Mouse (Mus musculus): ENCODE results near the gene Cntnap1. TPM values are rescaled to one million over a fixed set of nuclear protein-coding genes. Genes with fewer than 3 reads are reported as not detected.
A peak's percentile ranks its signal among the peaks of the same experiment; 100 is the strongest.

Gene Cntnap1
- polyA plus RNA-seq, 1 experiment from 2014 or later = 0.70 TPM

DNA sequence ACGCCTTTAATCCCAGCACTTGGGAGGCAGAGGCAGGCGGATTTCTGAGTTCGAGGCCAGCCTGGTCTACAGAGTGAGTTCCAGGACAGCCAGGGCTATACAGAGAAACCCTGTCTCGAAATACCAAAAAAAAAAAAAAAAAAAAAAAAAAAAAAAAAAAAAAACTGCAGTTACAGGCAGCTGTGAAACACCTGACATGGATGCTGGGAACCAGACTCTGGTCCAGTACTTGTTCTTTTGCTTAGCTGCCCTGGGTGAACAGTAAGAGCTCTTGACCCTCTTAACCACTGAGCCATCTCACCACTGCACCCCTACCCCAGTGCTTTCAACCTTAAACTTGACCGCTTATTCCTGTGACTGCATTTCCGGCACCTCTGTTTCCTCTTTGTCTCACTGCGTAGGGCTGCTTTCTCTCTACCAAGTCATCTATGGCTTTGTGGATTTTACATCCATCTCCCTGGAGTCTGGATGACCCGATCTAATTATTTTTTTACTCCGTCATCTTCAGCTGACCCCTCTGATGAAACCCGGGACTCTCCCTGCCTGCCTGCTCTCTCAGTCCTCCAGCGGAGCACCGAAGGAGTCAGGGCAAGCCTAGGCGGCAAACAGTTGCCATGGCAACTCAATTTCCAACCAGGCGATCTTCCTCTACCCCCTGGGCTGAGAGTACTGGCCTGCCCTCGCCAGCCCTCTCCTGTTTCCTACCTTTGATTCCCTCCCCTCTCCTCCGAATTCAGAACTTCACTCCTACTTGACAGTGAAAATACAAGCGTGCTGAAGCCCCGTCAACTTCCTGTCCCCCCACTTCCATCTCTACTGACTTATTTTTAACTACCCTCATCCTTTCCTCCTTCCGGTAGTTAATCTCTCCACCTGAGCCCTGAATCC is 26.7 kb upstream of the Cntnap1 start:
- 0 out of 2 replicates have a peak, but pooled peaks have one; percentile 31 for ATAC-seq (replicated peaks; ENCODE audit: insufficient number of reproducible peaks, low FRiP score, low TSS enrichment)
- peaks cover 7% of the 10 kb centered on the region; the same call in 1 of the 2 replicates for H3K27me3 ChIP-seq (ENCODE audit: control insufficient read depth, insufficient read depth, low read length)
- no peaks in the 10 kb centered on the region for H3K9me3 ChIP-seq (replicated peaks; ENCODE audit: control insufficient read depth, low read length)
- peak overlapping the region; percentile 31 for H3K4me3 ChIP-seq (ENCODE audit: low read depth, low read length)
- H3K27ac ChIP-seq (ENCODE audit: low read depth, low read length) = no peak overlapping the region
- H3K4me1 ChIP-seq (ENCODE audit: control insufficient read depth, insufficient read depth, low read length) = peaks cover 15% of the 10 kb centered on the region
- H3K4me2 ChIP-seq = peak overlapping the region; percentile 66
- H3K36me3 ChIP-seq (ENCODE audit: control insufficient read depth, insufficient read depth, low read length) = no peaks in the 10 kb centered on the region
- WGBS (ENCODE audit: insufficient replicate concordance) = 22% methylated on average over 18 of the region's 19 CpGs
- H3K9ac ChIP-seq (ENCODE audit: low read depth, low read length) = peak overlapping the region; percentile 62

- 22% methylated on average over 10 of the region's 10 CpGs for WGBS (ENCODE audit: insufficient replicate concordance)
- no peak for ATAC-seq (replicated peaks; ENCODE audit: insufficient number of reproducible peaks, low FRiP score, low TSS enrichment)
- no peak overlapping the region for H3K4me3 ChIP-seq (ENCODE audit: low read depth, low read length)
- H3K4me2 ChIP-seq = no peak overlapping the region
- H3K36me3 ChIP-seq (ENCODE audit: control insufficient read depth, insufficient read depth, low read length) = no peaks in the 10 kb centered on the region
- peaks cover 13% of the 10 kb centered on the region for H3K4me1 ChIP-seq (ENCODE audit: control insufficient read depth, insufficient read depth, low read length)
- H3K9me3 ChIP-seq (replicated peaks; ENCODE audit: control insufficient read depth, low read length) = no peaks in the 10 kb centered on the region
- no peak overlapping the region for H3K27ac ChIP-seq (ENCODE audit: low read depth, low read length)
- H3K27me3 ChIP-seq (ENCODE audit: control insufficient read depth, insufficient read depth, low read length) = no peaks in the 10 kb centered on the region
- H3K9ac ChIP-seq (ENCODE audit: low read depth, low read length) = no peak overlapping the region
Measured at GRCm38 (mm10) chr11:101146377-101146776, 23.9 kb upstream of the Cntnap1 start.

DNA sequence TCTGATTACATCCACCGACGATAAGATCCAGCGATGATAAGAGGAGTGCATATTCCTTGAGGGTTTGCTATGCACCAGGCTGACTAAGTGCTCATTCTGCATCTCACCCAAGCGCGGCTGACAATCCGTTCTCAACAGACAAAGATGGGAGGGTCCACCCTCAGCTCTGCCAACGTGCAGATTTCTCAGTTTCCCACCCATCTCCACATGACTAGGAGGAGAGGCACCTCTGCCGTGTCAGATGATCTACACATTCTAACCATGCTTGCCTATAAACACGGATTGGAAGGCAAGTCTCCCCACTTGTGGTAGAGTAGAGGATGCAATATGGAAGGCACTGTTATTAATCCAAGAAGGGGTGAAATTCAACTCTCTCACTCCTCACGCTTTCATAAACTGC is 21.6 kb upstream of the Cntnap1 start:
- Histone ChIP-seq H3K27ac (ENCODE audit: low read depth, low read length) (no peak overlapping the region), H3K4me2 (no peak overlapping the region)
- 67% methylated on average over 10 of the region's 10 CpGs for WGBS (ENCODE audit: insufficient replicate concordance)

GRCm38 (mm10) chr11:101149178-101150105 is 20.9 kb upstream of the Cntnap1 start:
- peaks cover 7% of the 10 kb centered on the region for H3K4me1 ChIP-seq (ENCODE audit: control insufficient read depth, insufficient read depth, low read length)
- no peak overlapping the region for H3K4me3 ChIP-seq (ENCODE audit: low read depth, low read length)
- 0 out of 2 replicates have a peak overlapping the region, but pooled peaks have one; percentile 28 for H3K9ac ChIP-seq (ENCODE audit: low read depth, low read length)
- no peak overlapping the region for H3K4me2 ChIP-seq
- H3K9me3 ChIP-seq (replicated peaks; ENCODE audit: control insufficient read depth, low read length) = no peaks in the 10 kb centered on the region
- H3K36me3 ChIP-seq (ENCODE audit: control insufficient read depth, insufficient read depth, low read length) = no peaks in the 10 kb centered on the region
- no peak for ATAC-seq (replicated peaks; ENCODE audit: insufficient number of reproducible peaks, low FRiP score, low TSS enrichment)
- H3K27ac ChIP-seq (ENCODE audit: low read depth, low read length) = no peak overlapping the region; the same call in 1 of the 2 replicates
- 52% methylated on average over 9 of the region's 9 CpGs for WGBS (ENCODE audit: insufficient replicate concordance)
- H3K27me3 ChIP-seq (ENCODE audit: control insufficient read depth, insufficient read depth, low read length) = no peaks in the 10 kb centered on the region

More for the DNA sequence above, 21.6 kb upstream of the Cntnap1 start:
- H3K9me3 ChIP-seq (replicated peaks; ENCODE audit: control insufficient read depth, low read length) = no peaks in the 10 kb centered on the region
- no peak overlapping the region for H3K4me3 ChIP-seq (ENCODE audit: low read depth, low read length)
- no peak overlapping the region for H3K9ac ChIP-seq (ENCODE audit: low read depth, low read length)
- no peaks in the 10 kb centered on the region for H3K36me3 ChIP-seq (ENCODE audit: control insufficient read depth, insufficient read depth, low read length)
- peaks cover 9% of the 10 kb centered on the region for H3K4me1 ChIP-seq (ENCODE audit: control insufficient read depth, insufficient read depth, low read length)
- H3K27me3 ChIP-seq (ENCODE audit: control insufficient read depth, insufficient read depth, low read length) = no peaks in the 10 kb centered on the region
- ATAC-seq (replicated peaks; ENCODE audit: insufficient number of reproducible peaks, low FRiP score, low TSS enrichment) = no peak

GRCm38 (mm10) chr11:101151063-101151462 is 19.3 kb upstream of the Cntnap1 start:
- WGBS (ENCODE audit: insufficient replicate concordance) = 32% methylated on average over 2 of the region's 2 CpGs
- H3K9me3 ChIP-seq (replicated peaks; ENCODE audit: control insufficient read depth, low read length) = no peaks in the 10 kb centered on the region
- H3K27ac ChIP-seq (ENCODE audit: low read depth, low read length) = no peak overlapping the region
- no peak for ATAC-seq (replicated peaks; ENCODE audit: insufficient number of reproducible peaks, low FRiP score, low TSS enrichment)
- H3K4me1 ChIP-seq (ENCODE audit: control insufficient read depth, insufficient read depth, low read length) = peaks cover 10% of the 10 kb centered on the region
- H3K27me3 ChIP-seq (ENCODE audit: control insufficient read depth, insufficient read depth, low read length) = no peaks in the 10 kb centered on the region
- H3K36me3 ChIP-seq (ENCODE audit: control insufficient read depth, insufficient read depth, low read length) = no peaks in the 10 kb centered on the region
- no peak overlapping the region for H3K9ac ChIP-seq (ENCODE audit: low read depth, low read length)
- no peak overlapping the region for H3K4me2 ChIP-seq
- no peak overlapping the region for H3K4me3 ChIP-seq (ENCODE audit: low read depth, low read length)

DNA sequence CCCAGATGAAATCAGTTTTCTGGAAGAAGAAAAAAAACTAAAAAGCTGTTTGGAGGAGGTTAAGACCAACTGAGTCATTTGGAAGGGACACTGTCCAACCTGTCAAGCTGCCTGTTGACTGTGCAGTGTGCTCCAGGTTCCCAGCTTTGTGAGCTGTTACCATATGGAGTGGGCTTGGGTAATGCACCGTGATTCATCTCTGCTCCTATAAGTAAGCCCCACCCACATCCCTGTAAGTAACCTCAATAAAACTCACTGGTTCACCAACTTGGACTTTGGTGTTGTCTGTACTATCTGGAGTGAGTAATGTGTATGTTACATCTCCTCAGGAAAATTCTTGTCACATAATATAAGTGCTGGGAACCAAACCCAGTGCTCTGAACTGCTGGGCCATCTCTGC is 17.5 kb upstream of the Cntnap1 start:
- Histone ChIP-seq H3K9ac (ENCODE audit: low read depth, low read length) (no peak overlapping the region), H3K27ac (ENCODE audit: low read depth, low read length) (no peak overlapping the region), H3K36me3 (ENCODE audit: control insufficient read depth, insufficient read depth, low read length) (no peaks in the 10 kb centered on the region), H3K4me3 (ENCODE audit: low read depth, low read length) (no peak overlapping the region), H3K4me2 (no peak overlapping the region), H3K4me1 (ENCODE audit: control insufficient read depth, insufficient read depth, low read length) (peaks cover 10% of the 10 kb centered on the region), H3K27me3 (ENCODE audit: control insufficient read depth, insufficient read depth, low read length) (no peaks in the 10 kb centered on the region; the same call in 1 of the 2 replicates), H3K9me3 (replicated peaks; ENCODE audit: control insufficient read depth, low read length) (no peaks in the 10 kb centered on the region)
- 60% methylated on average over 1 of the region's 1 CpGs for WGBS (ENCODE audit: insufficient replicate concordance)
- ATAC-seq (replicated peaks; ENCODE audit: insufficient number of reproducible peaks, low FRiP score, low TSS enrichment) = no peak

DNA sequence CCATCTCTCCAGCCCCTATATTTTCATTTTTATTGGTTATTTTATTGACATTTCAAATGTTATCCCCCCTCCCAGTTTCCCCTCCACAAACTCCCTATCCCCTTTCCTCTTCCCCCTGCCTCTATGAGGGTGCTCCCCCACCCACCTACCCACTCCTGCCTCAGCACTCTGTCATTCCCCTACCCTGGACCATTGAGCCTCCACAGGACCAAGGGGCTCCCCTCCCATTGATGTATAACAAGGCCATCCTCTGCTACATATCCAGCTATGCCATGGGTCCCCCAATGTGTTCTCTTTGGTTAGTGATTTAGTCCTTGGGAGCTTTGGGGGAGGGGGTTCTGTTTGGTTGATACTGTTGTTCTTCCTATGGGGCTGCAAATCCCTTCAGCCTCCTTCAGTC is 15.7 kb upstream of the Cntnap1 start:
- Histone ChIP-seq H3K27ac (ENCODE audit: low read depth, low read length) (no peak overlapping the region), H3K9me3 (replicated peaks; ENCODE audit: control insufficient read depth, low read length) (no peaks in the 10 kb centered on the region), H3K4me1 (ENCODE audit: control insufficient read depth, insufficient read depth, low read length) (0 out of 2 replicates have a peak, but pooled peaks cover 2% of the 10 kb centered on the region), H3K9ac (ENCODE audit: low read depth, low read length) (no peak overlapping the region), H3K4me2 (no peak overlapping the region), H3K4me3 (ENCODE audit: low read depth, low read length) (no peak overlapping the region), H3K36me3 (ENCODE audit: control insufficient read depth, insufficient read depth, low read length) (no peaks in the 10 kb centered on the region), H3K27me3 (ENCODE audit: control insufficient read depth, insufficient read depth, low read length) (no peaks in the 10 kb centered on the region; the same call in 1 of the 2 replicates)
- no peak for ATAC-seq (replicated peaks; ENCODE audit: insufficient number of reproducible peaks, low FRiP score, low TSS enrichment)

DNA sequence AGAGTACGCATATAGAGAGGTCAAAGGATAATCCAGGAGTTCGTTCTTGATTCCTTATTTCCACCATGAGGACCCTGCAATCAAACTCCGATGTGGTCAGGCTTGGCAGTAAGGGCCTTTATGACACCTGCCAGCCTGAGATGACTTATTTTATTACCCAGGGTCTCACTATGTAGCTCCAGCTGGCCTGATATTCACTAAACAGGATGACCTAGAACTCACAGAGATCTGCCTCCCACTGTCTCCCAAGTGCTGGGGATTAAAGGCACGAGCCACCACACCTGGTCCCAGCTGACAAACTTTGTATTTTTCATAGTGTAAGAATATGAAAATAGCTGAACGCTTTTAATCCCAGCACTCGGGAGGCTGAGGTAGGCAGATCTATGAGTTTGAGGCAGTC is 15.2 kb upstream of the Cntnap1 start:
- 67% methylated on average over 6 of the region's 6 CpGs for WGBS (ENCODE audit: insufficient replicate concordance)
- ATAC-seq (replicated peaks; ENCODE audit: insufficient number of reproducible peaks, low FRiP score, low TSS enrichment) = no peak

More for the DNA sequence above, 15.2 kb upstream of the Cntnap1 start:
- Histone ChIP-seq H3K4me1 (ENCODE audit: control insufficient read depth, insufficient read depth, low read length) (0 out of 2 replicates have a peak, but pooled peaks cover 2% of the 10 kb centered on the region), H3K4me2 (peak overlapping the region; percentile 70), H3K27ac (ENCODE audit: low read depth, low read length) (no peak overlapping the region), H3K4me3 (ENCODE audit: low read depth, low read length) (no peak overlapping the region), H3K36me3 (ENCODE audit: control insufficient read depth, insufficient read depth, low read length) (no peaks in the 10 kb centered on the region), H3K9ac (ENCODE audit: low read depth, low read length) (no peak overlapping the region), H3K27me3 (ENCODE audit: control insufficient read depth, insufficient read depth, low read length) (no peaks in the 10 kb centered on the region; the same call in 1 of the 2 replicates), H3K9me3 (replicated peaks; ENCODE audit: control insufficient read depth, low read length) (no peaks in the 10 kb centered on the region)
